Mouse (Mus musculus) CD4-positive, CD25-positive, alpha-beta regulatory T cell, adult 2 months (primary cell): ENCODE measurements around the gene Znhit6.

Experiments used
- DNase-seq: peaks from one replicate; pipeline ENCODE4 v3.0.0-alpha.2; 2012; ENCODE audit warnings: low read depth, low spot score

The Znhit6 gene

DNA sequence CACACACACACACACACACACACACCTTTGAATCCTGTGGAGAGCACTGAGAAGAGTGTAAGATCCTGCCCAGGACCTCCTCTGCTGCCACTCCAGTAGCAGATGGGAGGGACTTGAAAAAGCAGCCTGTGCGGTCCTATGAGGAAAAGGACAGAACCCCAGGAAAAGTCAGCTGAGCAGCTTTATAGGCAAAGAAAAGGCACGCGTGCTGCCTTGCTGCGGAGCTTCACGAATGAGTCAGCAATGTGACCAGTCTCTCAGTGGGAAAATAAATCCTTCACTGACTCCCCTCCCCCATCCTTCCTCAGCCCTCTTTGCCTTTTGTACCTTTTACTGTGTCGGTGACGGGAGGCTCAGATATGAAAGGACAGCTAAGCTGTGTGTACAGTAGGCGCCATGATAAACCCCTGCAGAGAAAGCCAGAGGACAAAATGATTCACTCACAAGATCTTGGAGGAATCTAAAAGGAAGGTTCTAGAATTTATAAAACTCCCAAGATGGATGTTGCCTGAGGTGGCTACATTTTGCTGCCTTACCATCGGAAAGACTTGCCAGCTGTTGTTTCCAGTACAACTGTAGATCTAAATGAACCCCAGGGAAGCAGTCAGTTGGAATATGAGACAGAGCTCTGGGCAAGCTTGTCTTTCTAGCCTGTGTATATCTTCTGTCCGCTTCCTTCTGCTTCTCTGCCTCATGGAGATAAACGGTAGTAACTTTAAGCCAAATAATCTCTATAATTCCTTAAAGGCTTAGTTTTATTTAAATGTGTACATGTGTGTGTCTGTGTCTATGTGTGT lies 26.6 kb downstream of the Znhit6 start:
- DNase-seq = no peak

DNA sequence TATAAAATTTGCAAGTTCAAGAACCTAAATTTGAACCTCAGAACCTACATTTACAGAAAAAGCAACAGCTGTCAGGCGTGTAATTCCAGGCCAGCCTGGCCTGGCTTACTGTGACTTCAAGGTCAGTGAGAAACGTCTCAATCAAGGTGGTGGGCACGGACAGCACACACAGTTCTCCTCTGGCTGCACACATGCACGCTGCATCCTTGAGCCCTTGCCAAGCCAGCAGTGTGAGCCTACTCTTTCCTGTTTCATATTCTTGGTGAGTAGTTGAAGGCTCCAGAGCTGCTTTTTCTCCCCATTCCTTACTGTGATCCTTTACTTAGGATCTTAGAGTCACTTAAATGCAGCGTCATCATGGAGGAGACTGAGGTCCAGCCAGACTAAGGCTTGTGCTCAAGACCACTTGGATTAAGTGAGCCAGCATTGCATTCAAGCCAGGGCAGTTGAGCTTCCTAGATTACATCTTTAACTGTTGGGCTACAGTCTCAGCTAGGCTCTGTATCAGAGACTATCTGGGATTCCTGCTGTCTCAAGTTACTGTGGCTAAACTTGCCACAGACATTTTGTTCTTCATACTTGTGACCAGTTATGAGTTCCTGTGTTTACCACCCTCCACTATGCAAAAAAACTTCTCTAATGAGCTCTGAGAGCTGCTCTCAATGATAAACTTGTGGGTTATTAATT lies 29.6 kb downstream of the Znhit6 start:
- DNase-seq = no peak

DNA sequence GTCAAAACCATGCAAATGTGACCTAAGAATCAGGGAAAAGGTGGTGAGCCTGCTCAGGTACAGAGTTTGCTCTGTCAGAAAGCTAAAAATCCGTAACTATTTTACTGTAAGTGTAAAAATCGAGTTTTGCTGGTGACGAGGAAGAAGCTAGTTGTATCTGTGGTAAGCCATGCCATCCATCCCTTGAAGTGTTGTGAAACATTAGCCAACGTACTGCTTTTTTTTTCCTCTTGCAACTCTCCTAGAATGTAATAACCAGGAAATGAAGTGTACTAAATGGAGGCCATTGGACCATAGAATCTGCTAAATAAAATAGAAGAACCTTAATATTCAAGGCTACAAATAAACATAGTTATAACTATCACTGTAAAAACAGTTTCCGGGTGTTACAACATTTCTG lies 32.3 kb downstream of the Znhit6 start:
- no peak for DNase-seq

DNA sequence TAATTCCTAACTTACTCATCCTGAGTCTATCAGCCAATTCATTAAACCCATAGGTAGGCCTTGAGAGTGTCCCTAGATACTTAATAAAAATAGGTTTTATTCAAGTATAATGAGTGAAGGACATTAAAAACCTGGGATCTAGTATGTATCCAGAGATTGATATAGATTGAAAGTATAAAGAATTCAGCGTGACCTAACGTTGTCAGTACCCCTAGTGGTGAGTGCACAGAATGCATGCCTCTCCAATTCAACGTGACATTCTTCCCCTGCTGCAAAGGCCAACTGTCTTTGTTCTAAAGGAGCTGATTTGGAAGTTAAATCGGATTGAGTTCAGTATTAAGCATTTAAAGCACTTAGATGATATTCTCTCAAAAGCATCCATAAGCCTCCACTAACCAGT lies 36.7 kb downstream of the Znhit6 start:
- peak; percentile 62 for DNase-seq

DNA sequence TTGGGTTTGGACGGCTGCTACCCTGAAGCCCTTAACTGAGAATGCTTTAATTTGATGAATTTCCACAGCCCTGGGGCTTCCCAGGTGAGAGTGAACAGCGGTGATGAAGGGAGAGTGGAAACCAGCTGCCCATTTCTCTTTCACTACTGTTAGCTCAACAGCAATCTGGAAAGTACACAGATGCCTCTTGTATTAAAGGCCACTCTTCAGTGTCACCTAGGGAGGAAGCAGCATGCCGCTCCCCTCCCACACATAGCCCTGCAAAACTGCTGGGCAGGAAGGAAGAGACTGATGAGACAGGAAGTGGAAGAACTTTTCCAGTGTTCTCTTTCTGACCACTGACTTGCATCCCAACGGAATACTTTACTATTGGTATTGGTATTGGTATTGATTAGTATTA lies 37.2 kb downstream of the Znhit6 start:
- peak; percentile 17 for DNase-seq

DNA sequence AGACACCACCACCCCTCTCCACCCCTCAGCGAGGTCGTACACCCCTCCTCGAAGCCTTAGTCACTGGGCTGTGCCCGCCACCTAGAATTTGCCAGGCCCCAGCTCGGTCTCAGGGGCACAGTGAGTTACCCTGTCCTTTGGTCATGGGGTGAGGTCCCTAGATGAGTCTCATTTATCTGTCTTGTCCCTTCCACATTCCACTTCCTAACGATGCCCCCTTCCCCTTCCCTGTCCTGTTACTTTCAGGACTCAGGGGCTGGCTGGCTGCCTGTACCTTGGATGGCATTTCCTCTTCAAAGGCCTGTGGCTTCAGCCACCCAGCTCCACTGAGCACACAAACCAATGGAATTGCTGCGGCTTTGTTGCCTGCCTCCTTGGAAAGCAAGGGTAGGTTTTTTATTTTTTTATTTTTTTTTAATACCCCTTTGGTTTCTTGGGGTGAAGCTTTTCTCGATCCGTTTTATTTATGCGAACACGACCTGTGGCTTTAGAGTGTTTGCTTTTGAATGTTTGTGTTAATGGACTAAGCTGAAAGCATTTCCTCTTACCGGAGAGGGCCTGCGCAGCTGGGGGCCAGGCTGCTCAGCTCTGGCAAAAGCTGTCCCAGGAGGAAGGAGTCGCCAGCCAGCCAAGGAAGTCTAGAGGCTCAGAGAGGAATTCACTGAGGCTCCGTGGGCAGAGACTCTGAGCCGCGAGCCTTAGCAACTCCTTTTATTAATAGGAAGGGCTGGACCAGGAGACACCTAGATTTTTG lies 38.5 kb downstream of the Znhit6 start:
- no peak for DNase-seq

DNA sequence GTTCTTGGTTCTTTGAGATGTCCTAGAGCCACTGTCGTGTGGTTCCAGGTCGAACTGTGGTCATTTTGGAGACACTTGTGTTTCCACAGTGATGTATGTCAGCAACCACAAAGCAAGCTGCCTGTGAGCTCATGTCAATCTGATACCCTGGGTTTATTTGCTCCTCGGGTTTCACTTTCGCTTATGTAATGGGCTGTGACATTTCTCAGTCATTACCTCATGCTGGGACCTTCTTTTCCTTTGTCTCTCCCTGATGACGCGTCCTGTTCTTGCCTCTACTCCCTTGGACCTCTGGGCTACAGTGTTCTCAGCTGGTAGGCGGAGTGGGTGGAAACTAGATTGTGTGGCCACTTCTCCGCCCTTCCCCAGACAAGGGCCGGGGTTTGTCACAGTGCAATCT lies 42.3 kb downstream of the Znhit6 start:
- DNase-seq = peak; percentile 52

DNA sequence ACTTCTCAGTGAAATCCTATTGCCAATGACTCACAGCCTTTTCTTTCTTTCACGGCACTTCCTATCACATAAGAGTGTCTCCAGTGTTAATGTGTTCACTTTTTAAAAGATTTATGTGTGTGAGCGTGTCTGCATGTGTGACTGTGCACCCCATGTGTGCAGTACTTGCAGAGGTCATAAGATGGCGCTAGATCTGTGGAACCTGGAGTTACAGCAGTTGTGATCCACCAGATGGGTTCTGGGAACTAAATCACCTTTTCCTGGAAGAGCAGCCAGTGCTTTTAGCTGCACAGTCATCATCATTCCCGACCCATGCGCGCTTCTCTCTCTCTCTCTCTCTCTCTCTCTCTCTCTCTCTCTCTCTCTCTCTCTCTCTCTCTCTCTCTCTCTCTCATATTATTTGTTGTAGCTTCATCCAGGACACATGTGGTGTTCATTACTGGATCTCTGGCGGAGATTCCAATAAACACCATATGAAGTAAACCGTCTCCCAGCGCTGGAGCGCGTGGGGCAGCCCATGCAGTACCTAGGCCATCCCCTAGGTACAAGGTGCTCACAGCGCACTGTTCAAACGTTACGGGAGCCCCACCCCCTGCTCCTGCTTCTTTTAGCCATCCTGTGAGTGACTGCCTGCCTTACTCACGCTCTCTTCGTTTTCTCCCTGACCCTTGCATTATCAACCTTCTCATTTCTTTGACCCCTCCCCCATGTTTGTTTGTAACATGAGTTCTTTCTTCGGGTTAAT lies 43.8 kb downstream of the Znhit6 start:
- no peak for DNase-seq

DNA sequence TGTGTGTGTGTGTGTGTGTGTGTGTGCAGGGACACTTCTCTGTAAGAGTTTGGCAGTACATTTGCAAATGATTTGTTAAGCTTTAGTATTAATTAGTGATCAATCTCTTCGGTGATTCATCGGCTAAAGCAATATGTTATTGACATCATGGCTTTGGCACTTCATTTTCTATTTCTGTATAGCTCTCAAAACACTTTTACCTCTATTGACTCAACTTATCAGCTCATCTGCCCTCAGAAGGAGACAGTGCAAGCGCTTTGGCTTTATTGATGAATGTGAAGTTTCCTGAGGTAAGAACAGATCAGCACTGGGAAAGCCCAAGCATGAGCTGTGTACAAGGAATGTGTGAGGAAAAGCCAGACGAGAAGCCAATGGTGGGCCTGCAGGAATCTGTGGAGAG lies 45.2 kb downstream of the Znhit6 start:
- no peak for DNase-seq

DNA sequence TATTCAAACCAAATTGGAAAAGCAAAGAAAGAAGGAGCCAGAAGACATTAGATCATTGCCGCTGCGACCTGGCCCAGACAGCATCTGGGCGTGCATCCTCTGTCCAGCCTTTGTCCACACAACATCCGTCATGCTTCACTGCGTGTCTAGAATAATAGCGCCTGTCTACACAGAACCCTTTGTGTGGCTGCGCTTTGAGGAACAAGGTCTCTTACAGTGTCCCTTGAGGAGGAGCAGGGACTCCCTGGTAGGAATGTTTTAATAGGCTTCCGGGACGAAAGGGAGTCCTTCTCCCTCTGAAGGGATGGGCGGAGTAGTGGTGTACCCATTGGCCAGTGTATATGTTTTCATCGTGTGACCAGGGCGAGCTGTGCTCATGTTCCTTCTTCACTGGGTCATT lies 47.0 kb downstream of the Znhit6 start:
- DNase-seq = no peak

DNA sequence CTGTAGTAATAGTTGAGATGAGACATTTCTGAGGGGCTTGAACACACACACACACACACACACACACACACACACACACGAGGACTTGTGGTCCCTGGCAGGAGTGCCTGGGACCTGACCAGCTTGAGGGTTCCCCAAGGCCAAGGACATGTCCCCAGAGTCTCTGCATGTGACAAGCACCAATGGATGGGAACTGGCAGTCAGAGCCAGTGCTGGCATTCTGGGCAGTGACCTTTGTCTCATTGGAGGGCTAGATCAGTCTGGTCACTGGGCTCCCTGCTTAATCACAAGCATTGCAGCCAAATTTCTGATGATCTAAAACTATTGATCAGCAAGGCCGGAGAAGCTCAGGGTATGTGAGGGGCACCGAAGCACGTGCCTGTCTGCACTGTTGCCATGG lies 48.8 kb downstream of the Znhit6 start:
- DNase-seq = no peak

DNA sequence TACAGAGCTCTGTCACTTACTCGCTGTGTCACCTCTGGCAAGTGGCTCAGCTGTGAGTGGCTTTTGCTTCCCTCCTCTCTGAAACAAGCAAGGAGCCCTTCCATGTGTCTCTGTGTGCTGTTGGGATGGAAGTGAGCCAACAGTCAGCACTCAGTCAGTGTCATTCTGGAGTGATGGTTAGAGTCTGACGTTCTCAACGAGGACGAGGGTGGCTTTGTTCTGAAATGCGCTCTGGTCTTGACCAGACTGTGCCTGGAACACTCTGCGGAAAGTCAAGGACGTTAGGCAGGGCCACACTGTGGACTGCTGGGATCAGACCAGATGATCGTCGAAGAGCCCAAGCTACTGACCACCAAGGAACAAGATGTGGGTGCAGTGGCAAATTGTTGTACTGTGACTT lies 49.5 kb downstream of the Znhit6 start:
- DNase-seq = no peak

DNA sequence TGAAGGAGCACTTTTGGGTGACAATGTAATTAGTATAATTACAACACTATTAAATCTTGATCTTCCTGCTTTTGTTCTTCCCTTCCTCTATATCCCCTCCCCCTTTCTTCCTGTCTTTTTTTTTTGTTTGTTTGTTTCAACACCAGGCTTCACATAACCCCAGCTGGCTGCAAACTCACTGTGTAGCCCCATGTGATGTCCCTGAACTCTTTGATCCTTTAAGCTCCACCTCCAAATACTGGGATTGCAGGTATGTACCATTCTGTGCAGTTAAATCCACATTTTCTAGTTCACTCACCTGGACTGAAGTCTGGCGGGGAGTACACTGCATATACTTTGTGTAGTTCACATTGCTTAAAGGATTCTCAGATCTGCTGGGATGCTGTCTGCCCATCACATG lies 50.1 kb downstream of the Znhit6 start:
- no peak for DNase-seq

DNA sequence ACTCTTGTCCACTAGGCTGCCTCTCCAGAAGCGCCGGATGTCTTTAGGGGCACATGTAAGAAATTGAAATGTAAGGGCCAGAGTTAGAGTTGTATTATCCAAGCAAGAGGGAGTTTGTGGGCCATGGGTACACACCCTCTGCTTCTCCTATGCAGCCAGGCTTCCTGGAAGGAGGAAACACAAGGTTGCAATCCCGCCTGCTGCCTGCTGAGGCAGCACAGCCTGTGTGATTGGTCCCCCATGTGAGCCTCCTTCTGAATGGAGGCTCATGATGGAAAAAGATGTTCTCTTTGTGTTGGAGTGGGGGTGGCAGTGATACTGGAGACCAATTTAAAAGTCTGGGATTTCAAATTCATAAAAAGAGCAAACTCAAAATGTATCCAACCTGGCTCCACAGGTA lies 51.8 kb downstream of the Znhit6 start:
- no peak for DNase-seq

DNA sequence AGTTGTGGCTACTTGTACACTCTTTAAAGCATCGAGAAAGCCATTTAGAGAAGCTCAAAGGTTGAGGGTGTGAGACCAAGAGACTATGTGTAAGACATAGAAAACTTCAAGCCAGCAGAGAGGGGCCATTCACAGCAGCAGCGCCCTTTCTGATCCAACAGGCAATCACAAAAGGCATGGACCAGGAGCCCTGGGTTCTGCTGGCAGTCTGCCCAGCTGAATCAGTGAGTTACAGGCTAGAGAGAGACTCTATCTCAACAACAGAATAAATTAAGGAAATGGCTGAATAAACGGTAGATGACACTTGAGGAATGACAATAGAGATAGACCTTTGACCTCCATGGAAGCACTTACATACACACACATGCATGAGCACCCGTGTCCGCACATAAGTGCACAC lies 52.6 kb downstream of the Znhit6 start:
- DNase-seq = no peak

DNA sequence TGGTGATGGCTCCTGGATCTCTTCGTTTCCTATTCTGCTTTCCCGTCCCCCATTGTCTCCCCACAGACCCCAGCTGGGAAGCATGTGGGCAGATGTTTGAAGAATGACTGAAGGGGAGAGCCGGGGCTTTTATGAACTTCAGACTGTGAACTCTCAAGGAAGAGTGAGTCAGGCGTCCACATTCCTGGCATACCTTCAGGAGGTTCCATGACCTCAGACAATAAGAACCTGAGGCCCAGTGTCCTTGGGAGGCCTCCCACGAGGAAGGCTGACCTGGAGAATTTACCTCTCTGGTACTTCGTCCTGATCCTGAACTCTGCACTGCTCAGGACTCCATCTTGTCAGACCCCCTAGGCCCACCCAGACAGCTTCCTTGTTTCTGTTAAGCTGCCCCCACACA lies 56.9 kb downstream of the Znhit6 start:
- no peak for DNase-seq

DNA sequence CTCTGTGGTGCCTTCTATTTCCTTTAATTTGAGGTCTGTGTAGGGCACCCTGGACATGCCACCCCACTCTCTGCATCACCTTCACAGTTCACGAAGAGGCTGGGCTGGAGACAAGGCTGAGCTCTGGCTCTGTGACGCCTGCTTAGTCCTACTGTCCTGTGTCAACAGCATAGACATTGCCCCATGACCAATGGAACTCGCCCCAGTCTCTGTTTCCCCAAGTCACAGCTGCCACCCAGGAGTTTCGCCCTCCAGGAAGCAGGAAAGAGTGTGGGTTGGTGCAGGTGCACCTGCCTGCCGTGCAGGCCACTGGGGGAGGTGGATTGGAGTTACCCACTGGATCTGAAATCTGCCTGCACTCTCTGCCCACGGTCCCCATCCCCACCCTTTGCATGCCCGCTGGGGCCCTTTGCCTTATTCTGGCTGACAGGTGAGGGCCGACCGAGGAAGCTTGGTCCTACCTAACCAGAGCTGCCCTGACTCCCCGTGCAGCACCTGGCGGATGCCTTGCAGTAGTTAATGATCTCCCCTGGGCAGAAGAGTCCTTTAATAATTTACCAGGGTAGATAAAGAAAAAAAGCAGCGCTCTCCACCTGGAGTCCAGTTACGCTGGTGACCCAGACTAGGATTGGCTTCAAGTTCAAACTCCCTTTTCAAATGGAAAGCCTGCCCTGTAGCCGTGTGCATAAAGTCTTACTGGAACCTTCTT lies 58.2 kb downstream of the Znhit6 start:
- no peak for DNase-seq

DNA sequence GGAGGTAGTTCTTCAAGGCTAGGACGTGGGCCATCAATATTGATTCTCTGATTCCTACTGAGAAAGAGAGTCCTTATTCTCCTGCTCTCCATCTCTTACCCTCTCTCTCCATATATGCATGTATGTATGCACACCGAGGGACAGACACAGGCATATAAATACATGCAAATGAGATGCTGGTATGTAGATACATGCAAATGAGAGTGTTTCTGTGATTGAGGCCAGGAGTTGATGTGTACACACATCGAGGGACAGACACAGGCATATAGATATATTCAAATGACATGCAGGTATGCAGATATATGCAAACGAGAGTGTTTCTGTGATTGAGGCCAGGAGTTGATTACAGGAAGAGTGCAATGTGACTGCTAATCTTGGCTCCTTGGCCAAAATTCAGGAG lies 64.2 kb downstream of the Znhit6 start:
- no peak for DNase-seq

DNA sequence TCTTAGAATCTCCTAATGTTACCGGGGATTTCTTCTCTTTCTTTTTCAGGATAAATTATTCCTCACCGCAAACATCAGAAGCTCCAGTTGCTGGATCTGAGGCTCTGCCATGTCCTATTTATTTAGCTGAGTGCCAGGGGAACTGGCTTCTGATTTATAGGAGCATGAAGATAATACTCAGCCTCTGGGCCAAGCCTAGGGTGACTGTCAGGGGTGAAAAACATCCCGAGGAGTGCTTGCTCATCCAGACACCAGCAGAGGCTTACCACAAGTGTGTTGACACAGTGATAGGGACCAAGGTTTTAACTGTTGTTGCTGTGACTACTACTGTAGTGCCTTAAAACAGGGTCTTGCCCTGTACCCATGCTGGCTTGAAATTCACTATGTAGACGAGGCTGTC lies 64.6 kb downstream of the Znhit6 start:
- DNase-seq = no peak

DNA sequence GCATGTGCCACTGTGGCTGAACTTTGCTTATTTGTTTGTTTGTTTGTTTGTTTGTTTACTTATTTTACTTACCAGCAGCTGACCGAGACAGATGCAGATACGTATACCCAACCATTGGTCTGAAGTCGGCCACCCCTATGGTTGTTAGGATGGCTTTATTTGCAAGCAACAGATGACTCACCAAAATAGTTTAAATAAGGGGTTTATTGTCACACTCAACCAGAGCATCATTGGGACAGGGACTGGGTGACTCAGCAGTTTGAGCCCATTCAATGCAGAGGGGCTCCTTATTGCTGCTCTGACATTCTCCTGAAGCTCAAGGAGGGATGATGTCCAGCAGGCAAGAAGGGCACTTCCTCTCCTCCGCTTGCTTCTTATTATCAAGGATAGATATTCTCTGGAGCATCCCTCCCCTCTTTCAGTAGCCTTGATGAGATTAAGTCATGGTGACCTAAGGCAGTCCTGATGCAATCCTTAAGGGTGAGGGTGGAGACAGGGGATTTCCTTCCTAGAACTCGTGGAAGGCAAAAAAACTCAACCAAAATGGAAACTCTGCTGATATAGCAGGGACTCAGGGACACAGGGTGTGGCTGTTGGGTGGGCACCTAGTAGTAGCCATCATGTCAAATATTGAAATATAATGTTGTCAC lies 65.2 kb downstream of the Znhit6 start:
- no peak for DNase-seq

DNA sequence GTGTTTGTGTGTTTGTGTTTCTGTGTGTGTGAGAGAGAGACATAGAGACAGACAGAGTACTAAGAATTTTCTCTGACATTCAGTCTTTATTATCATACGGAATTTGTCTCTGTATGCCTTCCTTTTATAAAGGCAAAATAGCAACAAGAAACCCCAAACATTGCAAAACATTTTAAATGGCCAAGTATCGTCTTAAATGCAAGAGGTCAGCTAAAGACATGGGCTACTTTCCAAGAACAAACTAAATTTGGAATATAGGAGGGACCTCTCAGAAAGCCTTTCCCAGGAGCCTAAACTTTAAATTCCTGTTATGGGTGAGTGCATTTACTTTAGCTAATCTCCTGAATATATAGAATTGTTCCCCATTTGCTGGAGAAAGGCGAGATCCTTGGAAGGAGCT lies 65.9 kb downstream of the Znhit6 start:
- DNase-seq = no peak
